12 mouse cellular contexts compared by ENCODE assay signal in genomic region chr9:67071103-67071502, GRCm38 (mm10). TPM values are rescaled to one million over a fixed set of nuclear protein-coding genes. Genes with fewer than 3 reads are reported as not detected.
DNase-seq lines count a peak whose midpoint lies in the region; ATAC-seq and TF ChIP-seq lines count a peak whose summit lies in the region.
"Had no signal": no experiment of that assay in that cellular context is flagged by ENCODE, and none has a peak within 500 bp of the region (broad histone marks: within the 10 kb centered on the region; RNA-seq: fewer than 3 reads in every experiment).

No protein-coding gene starts in this region.

- TF ChIP-seq CTCF in lung, embryonic 14.5 days (IDR thresholded peaks at IDR 0.05; ENCODE audit: low read depth) = no peak
- no peak for TF ChIP-seq CTCF in heart, postnatal 0 days (IDR thresholded peaks at IDR 0.05; ENCODE audit: low read depth)

- no peaks in the 10 kb centered on the region for H3K27me3 ChIP-seq in heart, embryonic 12.5 days (replicated peaks)
- no peaks in the 10 kb centered on the region for H3K27me3 ChIP-seq in lung, embryonic 14.5 days (ENCODE audit: insufficient read depth, low read length)
- no peaks in the 10 kb centered on the region for H3K27me3 ChIP-seq in heart, postnatal 0 days (ENCODE audit: control insufficient read depth, insufficient read depth, low read length)
- H3K27me3 ChIP-seq in stomach, embryonic 16.5 days (ENCODE audit: control insufficient read depth, insufficient read depth, low read length) = no peaks in the 10 kb centered on the region
- H3K27me3 ChIP-seq in forebrain, embryonic 15.5 days = no peaks in the 10 kb centered on the region
- H3K27me3 ChIP-seq: hindbrain, embryonic 15.5 days had no signal

- H3K36me3 ChIP-seq in heart, embryonic 12.5 days = no peaks in the 10 kb centered on the region
- no peaks in the 10 kb centered on the region for H3K36me3 ChIP-seq in lung, embryonic 14.5 days (ENCODE audit: insufficient read depth)
- no peaks in the 10 kb centered on the region for H3K36me3 ChIP-seq in heart, postnatal 0 days (replicated peaks; ENCODE audit: control insufficient read depth, insufficient read depth, low read length)
- H3K36me3 ChIP-seq in stomach, embryonic 16.5 days (ENCODE audit: control insufficient read depth, insufficient read depth, low read length) = no peaks in the 10 kb centered on the region
- H3K36me3 ChIP-seq in forebrain, embryonic 15.5 days = no peaks in the 10 kb centered on the region
- H3K36me3 ChIP-seq: hindbrain, embryonic 15.5 days had no signal

- TF ChIP-seq EP300 in heart, postnatal 0 days (IDR thresholded peaks at IDR 0.05; ENCODE audit: low read depth) = no peak

- H3K4me3 ChIP-seq in heart, embryonic 12.5 days = no peak overlapping the region
- H3K4me3 ChIP-seq in lung, embryonic 14.5 days (ENCODE audit: low read depth, low read length) = no peak overlapping the region
- no peak overlapping the region for H3K4me3 ChIP-seq in heart, postnatal 0 days (ENCODE audit: low read depth, low read length)
- no peak overlapping the region for H3K4me3 ChIP-seq in stomach, embryonic 16.5 days (replicated peaks; ENCODE audit: low read length)
- no peak overlapping the region for H3K4me3 ChIP-seq in forebrain, embryonic 15.5 days
- H3K4me3 ChIP-seq: erythroblast, embryonic 14.5 days; hindbrain, embryonic 15.5 days had no signal

- peaks cover 14% of the 10 kb centered on the region for H3K4me1 ChIP-seq in heart, embryonic 12.5 days (replicated peaks)
- no peaks in the 10 kb centered on the region for H3K4me1 ChIP-seq in lung, embryonic 14.5 days (ENCODE audit: insufficient read depth)
- 0 out of 2 replicates have a peak, but pooled peaks cover 6% of the 10 kb centered on the region for H3K4me1 ChIP-seq in heart, postnatal 0 days (ENCODE audit: control insufficient read depth, insufficient read depth)
- H3K4me1 ChIP-seq in stomach, embryonic 16.5 days (ENCODE audit: control insufficient read depth, insufficient read depth, low read length) = peaks cover 10% of the 10 kb centered on the region
- no peaks in the 10 kb centered on the region for H3K4me1 ChIP-seq in forebrain, embryonic 15.5 days
- H3K4me1 ChIP-seq: hindbrain, embryonic 15.5 days had no signal

- no peak overlapping the region for H3K9ac ChIP-seq in heart, embryonic 12.5 days
- no peak overlapping the region for H3K9ac ChIP-seq in lung, embryonic 14.5 days
- no peak overlapping the region for H3K9ac ChIP-seq in heart, postnatal 0 days (replicated peaks; ENCODE audit: low read depth, low read length)
- no peak overlapping the region for H3K9ac ChIP-seq in stomach, embryonic 16.5 days (ENCODE audit: low read length)
- H3K9ac ChIP-seq in forebrain, embryonic 15.5 days (replicated peaks) = no peak overlapping the region
- H3K9ac ChIP-seq: hindbrain, embryonic 15.5 days had no signal

- H3K9me3 ChIP-seq in heart, embryonic 12.5 days (replicated peaks) = no peaks in the 10 kb centered on the region
- H3K9me3 ChIP-seq in lung, embryonic 14.5 days (ENCODE audit: low read depth, low read length) = no peaks in the 10 kb centered on the region
- H3K9me3 ChIP-seq in heart, postnatal 0 days (replicated peaks; ENCODE audit: control insufficient read depth, low read length) = no peaks in the 10 kb centered on the region
- no peaks in the 10 kb centered on the region for H3K9me3 ChIP-seq in stomach, embryonic 16.5 days (replicated peaks; ENCODE audit: control insufficient read depth, low read length)
- H3K9me3 ChIP-seq in forebrain, embryonic 15.5 days = no peaks in the 10 kb centered on the region
- H3K9me3 ChIP-seq: hindbrain, embryonic 15.5 days had no signal

- 21% methylated on average over 6 of the region's 6 CpGs for WGBS in heart, embryonic 12.5 days
- 28% methylated on average over 6 of the region's 6 CpGs for WGBS in lung, embryonic 14.5 days
- 24% methylated on average over 6 of the region's 6 CpGs for WGBS in heart, postnatal 0 days
- WGBS in stomach, embryonic 16.5 days = 28% methylated on average over 6 of the region's 6 CpGs
- 28% methylated on average over 6 of the region's 6 CpGs for WGBS in forebrain, embryonic 15.5 days

- intact Hi-C loops in heart, postnatal 10 days (cut with DNase I) = no loop called here

- H3K27ac ChIP-seq in heart, embryonic 12.5 days (ENCODE audit: poor library complexity, severe bottlenecking) = peak overlapping the region; percentile 58
- peak overlapping the region; percentile 72 for H3K27ac ChIP-seq in lung, embryonic 14.5 days (ENCODE audit: low read depth)
- H3K27ac ChIP-seq in heart, postnatal 0 days (ENCODE audit: low read depth) = peak overlapping the region; percentile 26; the same call in 1 of the 2 replicates
- H3K27ac ChIP-seq in stomach, embryonic 16.5 days (ENCODE audit: low read length) = peak overlapping the region; percentile 91
- H3K27ac ChIP-seq in forebrain, embryonic 15.5 days (replicated peaks) = no peak overlapping the region
- H3K27ac ChIP-seq: hindbrain, embryonic 15.5 days had no signal

- ATAC-seq in heart, embryonic 12.5 days (ENCODE audit: insufficient number of reproducible peaks, low FRiP score) = no peak
- ATAC-seq in lung, embryonic 14.5 days (ENCODE audit: insufficient read depth) = peak; percentile 80
- 0 out of 2 replicates have a peak, but pooled peaks have one; percentile 24 for ATAC-seq in heart, postnatal 0 days (ENCODE audit: insufficient read depth, low read depth)
- ATAC-seq in stomach, embryonic 16.5 days (ENCODE audit: insufficient read depth, low FRiP score) = peak; percentile 81
- no peak for ATAC-seq in forebrain, embryonic 15.5 days (replicated peaks)

- DNase-seq in heart, postnatal 10 days = no peak
- DNase-seq in lung, embryonic 14.5 days = peak; percentile 17
- no peak for DNase-seq in lung, postnatal 36 days
- no peak for DNase-seq in heart, postnatal 0 days (ENCODE audit: low spot score)
- no peak for DNase-seq in urinary bladder, postnatal 14 days (ENCODE audit: low spot score)
- DNase-seq: cerebellum, adult 11 months; thymus, adult 2 months had no signal

- no peak overlapping the region for H3K4me2 ChIP-seq in heart, embryonic 12.5 days
- no peak overlapping the region for H3K4me2 ChIP-seq in lung, embryonic 14.5 days
- H3K4me2 ChIP-seq in heart, postnatal 0 days (ENCODE audit: low read depth, low read length) = no peak overlapping the region
- H3K4me2 ChIP-seq in stomach, embryonic 16.5 days (ENCODE audit: low read depth, low read length) = no peak overlapping the region
- H3K4me2 ChIP-seq in forebrain, embryonic 15.5 days (replicated peaks) = no peak overlapping the region
- H3K4me2 ChIP-seq: hindbrain, embryonic 15.5 days had no signal

RNA-seq across cellular contexts. Expression of gene Tpm1, which starts 21.9 kb away (rescaled TPM):
- polyA plus RNA-seq in heart, embryonic 12.5 days (2016; fragmentation: Nextera tagmentation; extraction: Ambion mirVana) = 4,565 and 4,650 TPM in 2 replicates
- 1,000 to 10,000 TPM; 9,258 to 9,439 TPM for total RNA-seq in heart, postnatal 10 days (2021)
- 635 and 725 TPM in 2 replicates for polyA plus RNA-seq in lung, embryonic 14.5 days (2014; fragmentation: Nextera tagmentation; extraction: Ambion mirVana)
- total RNA-seq in heart, postnatal 0 days (2014; rRNA removed; ENCODE audit: low replicate concordance) = 3,473 and 3,533 TPM in 2 replicates
- polyA plus RNA-seq in heart, postnatal 0 days (2015; fragmentation: Nextera tagmentation; extraction: Ambion mirVana) = 10,043 and 10,309 TPM in 2 replicates
- polyA plus RNA-seq in stomach, embryonic 16.5 days (2015; fragmentation: Nextera tagmentation; extraction: Ambion mirVana) = 1,286 and 1,473 TPM in 2 replicates
- 118 and 121 TPM in 2 replicates for polyA plus RNA-seq in forebrain, embryonic 15.5 days (2015; fragmentation: Nextera tagmentation; extraction: Ambion mirVana)

Comparison
In these comparisons a context has a peak if more than half of its experiments do, and no peak if none do; other contexts are left out.
1. ATAC-seq: peak in lung, embryonic 14.5 days (single experiment), heart, postnatal 0 days (single experiment) and stomach, embryonic 16.5 days (single experiment); none in heart, embryonic 12.5 days (single experiment) and forebrain, embryonic 15.5 days (single experiment).